Mouse (Mus musculus): ENCODE measurements around the gene Denr. TPM values are rescaled to one million over a fixed set of nuclear protein-coding genes. Genes with fewer than 3 reads are reported as not detected.
A peak's percentile ranks its signal among the peaks of the same experiment; 100 is the strongest.

Denr gene
- polyA plus RNA-seq, 3 experiments from 2014 or later, result 60.1 to 83.1 (median 71.9) TPM

DNA sequence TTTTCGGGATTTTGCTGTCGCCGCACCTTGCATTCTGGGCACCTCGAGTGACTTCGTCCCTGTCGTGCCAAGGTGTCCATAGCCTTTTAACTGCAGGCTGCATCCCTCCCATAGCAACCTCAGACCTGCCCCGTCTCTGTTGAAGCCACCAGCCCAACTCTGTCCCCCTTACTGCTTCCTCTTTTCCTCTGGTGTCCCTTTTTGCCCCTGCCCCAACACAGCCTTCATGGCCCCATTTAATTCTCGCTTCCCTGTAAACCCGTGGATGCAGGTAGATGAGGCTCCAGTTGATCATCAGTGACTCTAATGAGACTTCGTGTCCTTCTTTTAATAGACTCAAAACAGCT, 629 bp downstream of the Denr start:
- ATAC-seq, result no peak

DNA sequence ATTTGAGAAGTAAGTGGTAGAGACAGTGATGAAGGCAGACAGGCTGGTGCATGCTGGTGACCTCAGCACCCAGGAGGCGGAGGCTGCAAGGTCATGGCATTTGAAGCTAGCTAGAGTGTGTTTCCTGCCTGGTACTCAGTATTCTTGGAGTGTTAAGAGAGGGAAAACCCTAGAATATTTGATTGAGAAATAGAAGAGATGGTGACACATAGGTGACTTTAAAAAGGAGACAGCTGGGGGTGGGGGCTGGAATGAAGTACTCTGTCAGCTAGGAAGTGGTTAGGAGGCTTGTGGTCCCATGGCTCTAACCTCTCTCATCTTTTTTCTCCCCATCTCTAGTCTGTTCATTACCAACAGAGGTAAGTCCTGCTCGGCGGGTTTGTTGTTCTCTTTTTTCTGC, 7.9 kb downstream of the Denr start:
- ATAC-seq, result peak; percentile 95

DNA sequence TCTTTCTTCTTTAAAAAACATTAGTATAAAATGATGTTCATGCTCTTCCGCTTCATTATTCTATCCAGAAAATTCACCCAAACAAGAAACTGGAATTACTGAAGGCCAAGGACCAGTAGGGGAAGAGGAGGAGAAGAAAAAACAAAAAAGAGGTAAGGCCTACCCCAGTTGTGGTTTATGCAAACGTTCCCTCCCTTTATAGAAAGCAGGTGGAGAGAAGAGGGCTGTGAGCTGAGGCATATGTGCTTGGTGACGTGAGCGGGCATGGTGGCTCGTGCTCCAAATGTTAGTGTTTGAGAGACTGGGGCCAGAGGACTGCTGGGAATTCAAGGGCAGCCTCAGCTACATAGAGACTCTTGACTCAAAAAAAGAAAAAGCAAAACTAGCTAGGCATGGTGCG, 15.1 kb downstream of the Denr start:
- no peak for ATAC-seq

GRCm38 (mm10) chr5:123927118-123927517, 20.1 kb downstream of the Denr start, which contains the start of gene Gm43518:
TSS of gene Gm43518 (plus strand) at chr5:123927418.
- ATAC-seq, result no peak

- peak; percentile 91 for ATAC-seq
These were observed 23.6 kb downstream of the Denr start, which contains the start of gene Ccdc62 for GRCm38 (mm10) chr5:123930508-123930989. TSS of gene Ccdc62 (plus strand) at chr5:123930679.

- no peak for ATAC-seq
These were observed 24.2 kb downstream of the Denr start for GRCm38 (mm10) chr5:123931131-123931530.

GRCm38 (mm10) chr5:123932927-123933326, 26.0 kb downstream of the Denr start:
- no peak for ATAC-seq

- no peak for ATAC-seq
These were observed 26.6 kb downstream of the Denr start for GRCm38 (mm10) chr5:123933556-123933955.

DNA sequence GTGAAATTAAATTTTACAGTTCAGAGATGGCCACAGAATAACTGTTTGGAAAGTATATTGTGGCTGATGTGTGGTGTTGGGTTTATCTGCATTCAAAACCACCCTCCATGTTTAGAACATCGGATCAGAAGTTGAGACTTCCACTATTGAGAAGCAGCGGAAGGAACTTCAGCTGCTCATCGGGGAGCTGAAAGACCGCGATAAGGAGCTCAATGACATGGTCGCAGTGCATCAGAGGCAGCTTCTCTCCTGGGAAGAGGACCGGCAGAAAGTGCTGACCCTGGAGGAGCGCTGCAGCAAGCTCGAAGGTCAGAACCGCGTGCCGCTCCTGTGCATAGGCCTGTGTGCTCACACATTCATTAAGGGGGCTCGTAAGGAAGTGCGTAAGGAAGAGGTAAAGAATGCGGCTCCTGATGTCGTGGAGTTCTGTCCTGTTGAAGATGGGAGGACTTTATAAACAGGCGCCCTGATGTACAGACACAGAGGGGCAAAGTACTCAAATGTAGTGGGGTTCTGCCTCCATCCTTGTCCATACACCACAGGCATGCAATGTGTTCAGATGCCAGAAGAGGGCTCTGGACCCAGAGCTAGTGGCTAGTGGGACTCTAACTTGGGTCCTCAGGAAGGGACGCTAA, 27.1 kb downstream of the Denr start:
- no peak for ATAC-seq

- no peak for ATAC-seq
These were observed 29.0 kb downstream of the Denr start for GRCm38 (mm10) chr5:123935931-123936330.

DNA sequence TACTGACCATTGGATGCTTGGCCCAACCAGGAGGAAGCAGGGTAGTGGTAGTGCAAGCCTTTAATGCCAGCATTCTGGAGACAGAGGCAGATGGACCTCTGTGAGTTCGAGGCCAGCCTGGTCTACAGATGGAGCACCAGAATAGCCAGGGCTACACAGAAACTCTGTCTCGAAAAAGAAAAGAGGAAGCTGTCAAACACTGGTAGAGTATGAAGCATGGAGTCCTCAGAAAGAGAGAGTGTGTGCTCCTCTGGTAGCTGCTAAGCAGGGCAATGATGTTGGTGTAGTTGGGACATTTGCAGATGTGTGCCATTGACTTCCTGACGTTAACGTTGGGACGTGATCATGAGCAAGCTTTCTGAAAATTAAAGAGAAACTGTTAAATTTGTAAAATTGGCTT, 31.5 kb downstream of the Denr start:
- no peak for ATAC-seq

GRCm38 (mm10) chr5:123946546-123946945, 39.6 kb downstream of the Denr start:
- no peak for ATAC-seq

GRCm38 (mm10) chr5:123947041-123947761, 40.2 kb downstream of the Denr start:
- no peak for ATAC-seq

DNA sequence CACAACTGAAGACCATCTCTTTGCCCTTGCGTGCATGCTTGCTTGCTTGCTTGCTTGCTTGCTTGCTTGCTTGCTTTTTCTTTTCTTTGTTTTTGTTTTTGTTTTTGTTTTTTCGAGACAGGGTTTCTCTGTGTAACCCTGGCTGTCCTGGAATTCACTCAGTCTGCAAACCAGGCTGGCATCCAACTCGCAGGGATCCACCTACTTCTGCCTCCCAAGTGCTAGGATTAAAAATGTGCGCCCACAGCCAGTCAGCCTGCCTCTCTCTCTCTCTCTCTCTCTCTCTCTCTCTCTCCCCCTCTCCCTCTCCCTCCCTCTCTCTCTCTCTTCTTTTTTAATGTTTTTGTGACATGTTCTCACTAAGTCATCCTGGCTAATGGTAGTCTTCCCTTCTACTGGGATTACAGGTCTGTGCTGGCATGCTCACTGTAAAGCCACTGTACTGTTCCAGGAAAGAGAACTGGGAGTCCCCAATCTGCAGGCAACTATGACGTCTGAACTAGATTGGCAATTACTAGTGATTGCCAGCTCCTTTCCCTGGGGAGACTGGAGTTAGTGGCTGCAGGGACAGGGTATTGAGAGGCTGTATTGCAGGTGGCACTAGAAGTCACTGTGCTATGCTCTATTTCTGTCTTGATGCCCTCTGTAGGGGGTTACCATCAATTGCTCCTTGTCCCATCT, 45.5 kb downstream of the Denr start:
- ATAC-seq, result no peak

DNA sequence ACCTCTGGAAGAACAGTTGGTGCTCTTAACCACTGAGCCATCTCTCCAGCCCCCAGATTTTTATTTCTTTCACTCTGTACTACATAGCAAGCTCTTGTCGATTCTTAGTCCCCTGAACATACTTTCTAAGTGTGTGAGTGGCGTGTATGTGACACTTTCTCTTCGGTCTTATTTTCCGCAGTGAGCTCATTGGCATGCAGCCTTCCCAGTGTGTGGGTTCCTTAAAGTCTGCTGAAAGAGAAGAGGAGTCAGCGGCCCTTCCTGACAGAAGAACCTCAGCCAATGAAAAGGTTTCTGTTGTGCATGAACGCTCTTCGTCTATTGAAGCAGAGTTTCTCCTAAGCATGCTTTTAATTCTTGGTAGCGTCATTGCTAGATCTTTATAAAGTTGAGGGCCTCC, 50.2 kb downstream of the Denr start:
- ATAC-seq, result no peak

DNA sequence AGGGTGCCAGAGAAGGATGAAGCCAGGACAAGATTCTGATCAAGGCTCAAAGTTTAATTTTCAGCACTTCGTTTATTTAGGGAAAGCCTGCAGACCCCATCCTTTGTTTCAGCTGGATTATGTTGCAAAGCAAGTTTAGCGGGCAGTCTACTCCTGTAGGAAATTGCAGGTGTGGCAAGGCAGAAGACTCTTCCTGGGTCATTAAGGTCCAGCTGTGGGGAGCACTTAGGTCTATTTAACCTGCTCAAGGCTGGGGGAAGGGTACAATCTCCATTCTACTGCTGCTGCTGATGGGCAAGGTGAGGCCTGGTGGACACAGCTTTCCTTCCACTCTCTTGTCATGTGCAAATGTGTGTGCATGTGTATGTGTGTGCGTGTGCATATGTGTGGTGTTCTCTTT, 52.0 kb downstream of the Denr start:
- no peak for ATAC-seq

- no peak for ATAC-seq
These were observed 53.2 kb downstream of the Denr start for GRCm38 (mm10) chr5:123960129-123960528.

- no peak for ATAC-seq
These were observed 54.1 kb downstream of the Denr start for GRCm38 (mm10) chr5:123961046-123961445.

- no peak for ATAC-seq
These were observed 57.2 kb downstream of the Denr start for GRCm38 (mm10) chr5:123964208-123964607.

DNA sequence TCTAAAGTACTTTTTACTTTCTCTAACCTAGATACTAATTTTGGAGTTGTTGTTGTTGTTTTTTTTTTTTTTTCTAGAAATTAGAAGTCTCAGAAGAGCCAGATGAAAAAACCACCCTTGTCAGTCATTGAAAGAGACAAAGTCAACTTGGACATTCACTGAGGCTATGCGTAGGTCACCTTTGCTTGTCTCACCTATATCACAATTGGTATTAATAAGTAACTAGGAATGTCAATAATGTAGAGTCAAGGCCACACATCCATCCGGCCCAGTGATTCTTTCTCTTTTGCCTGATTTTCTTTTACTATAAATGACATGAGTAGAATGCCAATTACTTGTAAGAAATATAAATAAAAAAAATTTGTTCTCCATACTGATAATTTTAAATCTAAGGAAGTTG, 59.8 kb downstream of the Denr start:
- ATAC-seq, result no peak

- no peak for ATAC-seq
These were observed 61.5 kb downstream of the Denr start for GRCm38 (mm10) chr5:123968468-123968867.

DNA sequence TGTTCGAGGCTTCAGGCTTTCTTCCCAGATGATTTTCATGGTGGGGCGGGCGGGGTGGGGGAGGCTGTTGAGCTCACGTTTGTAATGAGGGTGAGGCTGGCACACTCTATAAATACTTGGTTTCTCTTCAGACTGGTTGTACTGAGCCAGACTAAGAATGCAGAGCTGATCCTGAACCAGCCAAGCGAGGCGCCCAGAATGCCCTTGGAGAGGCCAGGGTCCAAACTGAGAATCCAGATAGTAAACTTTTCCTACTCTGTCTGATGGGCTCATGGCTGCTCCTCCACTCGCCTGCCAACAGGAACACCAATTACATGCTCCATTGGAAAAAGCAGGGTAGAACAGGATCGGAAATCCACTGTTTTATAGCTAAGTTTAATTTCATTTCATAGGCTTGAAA, 62.2 kb downstream of the Denr start:
- ATAC-seq, result no peak

DNA sequence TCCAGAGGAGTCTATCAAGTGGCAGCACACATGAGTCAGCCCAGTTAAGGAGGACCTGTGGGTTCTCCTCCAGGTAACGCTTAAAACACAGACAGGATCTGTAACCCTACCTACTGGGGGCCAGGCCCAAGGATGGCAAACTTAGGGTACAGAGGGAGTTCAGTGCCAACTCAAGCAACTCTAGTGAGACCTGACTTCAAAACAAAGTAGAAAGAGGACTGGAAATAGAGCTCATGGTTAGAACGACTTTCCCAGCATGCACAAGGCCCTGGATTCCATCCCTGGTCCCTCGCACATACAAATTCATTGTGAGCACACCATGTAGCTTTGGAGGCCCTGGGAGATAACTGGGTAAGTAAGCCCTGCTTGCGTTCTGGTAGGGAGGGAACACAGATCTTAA, 63.6 kb downstream of the Denr start:
- no peak for ATAC-seq

- no peak for ATAC-seq
These were observed 65.5 kb downstream of the Denr start for GRCm38 (mm10) chr5:123972453-123972852.
